Mouse (Mus musculus) thymus, postnatal 25 days (tissue): ENCODE measurements around the gene 1700023F06Rik.

Source experiments
- DNase-seq: peaks from one replicate; pipeline ENCODE4 v3.0.0; 2022

The 1700023F06Rik gene

GRCm38 (mm10) chr11:103158621-103159478, 49.5 kb downstream of the 1700023F06Rik start:
- peak; percentile 94 for DNase-seq

GRCm38 (mm10) chr11:103149771-103150170, 58.6 kb downstream of the 1700023F06Rik start:
- no peak for DNase-seq
